Mouse (Mus musculus): ENCODE data around the gene Hoxb4.

Hoxb4 gene

GRCm38 (mm10) chr11:96333241-96334001 lies 15.4 kb downstream of the Hoxb4 start:
- DNase-seq (ENCODE audit: low read depth, low spot score): no peak

- DNase-seq (ENCODE audit: low read depth, low spot score): no peak
Observed at GRCm38 (mm10) chr11:96334002-96334364, 15.9 kb downstream of the Hoxb4 start.

GRCm38 (mm10) chr11:96334998-96335397 lies 16.9 kb downstream of the Hoxb4 start:
- no peak for DNase-seq (ENCODE audit: low read depth, low spot score)

DNA sequence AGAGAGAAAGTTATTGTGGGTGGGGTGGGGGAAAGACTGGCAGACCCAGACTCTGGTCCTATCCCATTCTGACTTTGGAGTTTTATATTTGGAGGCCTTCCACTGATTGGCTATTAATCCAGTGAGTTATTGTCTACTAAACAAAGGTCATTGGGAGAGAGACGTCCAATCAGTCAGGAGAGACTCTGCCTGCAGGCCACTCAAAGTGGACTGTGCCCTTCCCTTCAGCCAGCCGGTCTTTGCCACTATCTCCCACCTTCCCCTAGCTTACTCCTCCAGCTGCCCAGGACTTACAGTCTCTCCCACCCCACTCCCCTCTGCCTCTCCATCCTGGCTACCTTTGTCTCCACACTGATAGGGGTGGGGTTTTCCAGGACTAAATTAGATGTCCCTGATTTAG lies 18.5 kb downstream of the Hoxb4 start:
- DNase-seq (ENCODE audit: low read depth, low spot score): no peak

- DNase-seq (ENCODE audit: low read depth, low spot score): no peak
Observed at GRCm38 (mm10) chr11:96337026-96337425, 19.0 kb downstream of the Hoxb4 start.

DNA sequence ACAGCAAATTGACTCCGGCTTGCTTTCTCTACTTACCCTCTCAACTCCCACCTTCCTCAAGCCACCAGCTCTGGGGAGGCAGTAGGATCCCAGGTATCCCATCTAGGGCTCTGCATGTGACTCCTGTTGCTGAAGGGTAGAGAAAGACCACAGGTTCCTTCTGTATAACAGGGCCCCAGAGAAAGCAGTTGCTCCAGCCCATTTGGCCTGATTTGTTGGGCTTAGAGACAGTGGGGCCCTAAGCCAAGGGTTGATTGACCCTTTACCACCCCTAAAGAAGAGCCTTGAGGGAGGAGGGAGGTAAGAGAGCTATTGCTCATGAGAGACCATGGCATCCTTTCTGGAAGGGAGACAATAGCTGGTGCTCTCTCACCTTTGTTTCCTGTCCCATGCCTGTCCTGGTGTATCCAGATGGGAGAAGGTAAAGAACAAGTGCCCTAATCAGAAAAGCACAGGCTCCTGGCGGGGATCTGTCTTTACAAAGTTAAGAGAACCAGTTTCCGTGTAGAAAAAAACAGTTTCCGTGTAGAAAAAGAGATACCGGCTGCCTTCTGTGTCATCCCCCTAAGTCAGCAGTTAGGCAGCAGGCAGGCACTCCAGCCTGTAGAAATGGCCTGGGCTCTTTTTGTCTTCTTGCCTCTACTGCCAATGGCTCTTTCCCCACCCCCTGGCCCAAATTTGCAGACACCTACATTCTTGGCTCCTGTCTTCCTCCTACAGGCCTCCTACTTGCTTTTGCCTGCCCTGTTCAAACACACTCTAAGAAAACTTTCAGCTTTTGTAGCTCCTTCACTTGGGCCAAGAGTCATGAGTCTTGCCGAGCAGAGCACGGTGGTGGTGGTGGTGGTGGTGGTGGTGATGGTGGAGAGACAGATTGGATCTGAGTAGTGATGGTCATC lies 21.1 kb downstream of the Hoxb4 start:
- no peak for DNase-seq (ENCODE audit: low read depth, low spot score)

DNA sequence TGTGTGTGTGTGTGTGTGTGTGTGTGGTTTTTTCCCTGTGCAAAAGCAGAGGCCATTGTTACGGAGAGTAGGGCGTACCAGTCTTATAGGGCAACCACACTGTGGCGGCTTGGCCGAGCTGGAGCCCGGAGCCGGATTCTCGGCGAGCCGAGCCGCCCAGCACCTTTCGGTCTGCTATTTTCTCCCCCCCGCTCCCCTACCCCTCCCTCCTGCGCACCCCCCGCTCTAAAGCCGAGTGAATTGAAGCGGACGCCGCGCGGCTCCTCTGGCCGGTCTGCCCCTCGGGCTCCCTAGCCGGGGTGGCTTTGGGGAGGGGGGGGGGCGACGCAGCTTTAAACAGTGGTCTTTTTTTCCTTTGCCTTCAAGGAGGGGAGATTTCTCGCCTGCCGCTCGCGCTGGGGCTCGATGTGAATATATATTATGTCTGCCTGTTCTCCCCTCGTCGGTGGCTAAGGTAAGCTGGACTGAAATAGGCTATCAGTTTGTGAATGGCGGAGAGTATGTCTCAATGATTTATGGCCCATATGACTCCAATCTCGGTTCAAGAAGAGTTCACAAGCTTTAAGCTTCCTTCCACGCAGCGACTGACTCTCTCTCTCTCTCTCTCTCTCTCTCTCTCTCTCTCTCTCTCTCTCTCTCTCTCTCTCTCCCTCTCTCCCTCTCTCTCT lies 22.8 kb downstream of the Hoxb4 start:
- no peak for DNase-seq (ENCODE audit: low read depth, low spot score)

- DNase-seq (ENCODE audit: low read depth, low spot score): peak; percentile 15
Observed at GRCm38 (mm10) chr11:96341701-96342575, 23.9 kb downstream of the Hoxb4 start.

- no peak for DNase-seq (ENCODE audit: low read depth, low spot score)
Observed at GRCm38 (mm10) chr11:96342576-96342930, 24.5 kb downstream of the Hoxb4 start.

DNA sequence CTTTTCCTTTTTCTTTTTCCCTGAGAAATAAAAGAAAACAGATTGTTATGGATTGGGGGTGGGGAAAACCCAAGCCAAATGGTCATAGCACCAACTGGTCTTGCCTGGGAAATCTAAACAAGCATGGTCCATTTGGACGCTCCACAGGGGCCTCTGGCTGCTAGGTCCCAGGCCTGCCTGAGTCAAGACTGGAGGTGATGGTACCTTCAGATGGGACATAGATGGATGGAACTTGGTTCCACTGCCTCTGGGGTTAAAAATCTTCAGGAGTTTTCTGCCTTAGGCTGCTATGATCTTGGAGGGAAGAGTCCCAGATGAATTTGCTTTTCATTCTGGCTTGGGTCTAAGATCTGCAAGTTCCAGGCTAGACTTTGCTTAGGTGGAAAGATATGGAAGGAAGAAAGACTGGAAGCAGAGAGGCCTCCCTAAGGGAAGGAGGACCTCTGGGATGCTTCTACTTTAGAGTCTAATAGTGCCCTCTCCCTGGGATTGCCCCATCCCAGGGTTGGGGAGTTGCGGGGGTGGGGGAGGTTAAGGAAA lies 25.2 kb downstream of the Hoxb4 start:
- no peak for DNase-seq (ENCODE audit: low read depth, low spot score)

DNA sequence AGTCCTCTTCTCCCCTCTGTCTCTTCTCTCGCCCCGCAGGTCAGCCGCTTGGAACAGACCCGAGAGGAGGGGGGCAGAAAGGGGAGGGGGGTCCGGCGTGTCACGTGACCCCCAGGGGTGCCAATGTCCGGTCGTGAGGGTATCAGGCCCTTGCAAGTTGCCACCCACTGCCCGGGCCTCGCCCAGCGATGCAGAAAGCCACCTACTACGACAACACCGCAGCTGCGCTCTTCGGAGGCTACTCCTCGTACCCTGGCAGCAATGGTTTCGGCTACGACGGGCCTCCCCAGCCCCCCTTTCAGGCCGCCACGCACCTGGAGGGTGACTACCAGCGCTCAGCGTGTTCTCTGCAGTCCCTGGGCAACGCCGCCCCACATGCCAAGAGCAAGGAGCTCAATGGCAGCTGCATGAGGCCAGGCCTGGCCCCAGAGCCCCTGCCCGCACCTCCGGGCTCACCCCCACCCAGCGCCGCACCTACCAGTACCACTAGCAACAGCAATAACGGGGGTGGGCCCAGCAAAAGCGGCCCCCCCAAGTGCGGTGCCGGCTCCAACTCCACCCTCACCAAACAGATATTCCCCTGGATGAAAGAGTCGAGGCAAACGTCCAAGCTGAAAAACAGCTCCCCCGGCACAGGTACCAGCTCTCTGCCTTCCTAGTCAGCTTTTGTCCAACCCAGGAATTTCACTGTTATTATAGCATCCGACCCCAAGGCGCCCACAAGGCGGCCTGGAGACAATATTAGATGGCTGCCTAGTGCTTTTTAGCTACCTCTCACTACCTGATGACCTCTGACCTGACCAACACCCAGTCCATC lies 26.2 kb downstream of the Hoxb4 start:
- DNase-seq (ENCODE audit: low read depth, low spot score): no peak

DNA sequence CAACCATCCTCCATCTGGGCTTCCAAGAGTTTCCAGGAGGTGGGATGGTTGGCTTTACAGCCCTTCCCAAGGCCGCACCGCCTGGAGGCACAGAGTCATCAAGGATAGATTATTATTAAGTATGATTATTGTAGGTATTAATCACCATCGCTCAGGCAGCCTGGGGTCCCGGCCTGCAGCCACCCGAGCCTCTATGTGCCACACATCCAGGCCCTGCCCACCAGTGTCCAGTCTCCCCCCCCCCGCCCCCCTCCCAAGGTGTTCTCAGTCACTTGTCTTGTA lies 26.8 kb downstream of the Hoxb4 start:
- DNase-seq (ENCODE audit: low read depth, low spot score): no peak

GRCm38 (mm10) chr11:96345220-96345892 lies 27.3 kb downstream of the Hoxb4 start:
- DNase-seq (ENCODE audit: low read depth, low spot score): no peak

DNA sequence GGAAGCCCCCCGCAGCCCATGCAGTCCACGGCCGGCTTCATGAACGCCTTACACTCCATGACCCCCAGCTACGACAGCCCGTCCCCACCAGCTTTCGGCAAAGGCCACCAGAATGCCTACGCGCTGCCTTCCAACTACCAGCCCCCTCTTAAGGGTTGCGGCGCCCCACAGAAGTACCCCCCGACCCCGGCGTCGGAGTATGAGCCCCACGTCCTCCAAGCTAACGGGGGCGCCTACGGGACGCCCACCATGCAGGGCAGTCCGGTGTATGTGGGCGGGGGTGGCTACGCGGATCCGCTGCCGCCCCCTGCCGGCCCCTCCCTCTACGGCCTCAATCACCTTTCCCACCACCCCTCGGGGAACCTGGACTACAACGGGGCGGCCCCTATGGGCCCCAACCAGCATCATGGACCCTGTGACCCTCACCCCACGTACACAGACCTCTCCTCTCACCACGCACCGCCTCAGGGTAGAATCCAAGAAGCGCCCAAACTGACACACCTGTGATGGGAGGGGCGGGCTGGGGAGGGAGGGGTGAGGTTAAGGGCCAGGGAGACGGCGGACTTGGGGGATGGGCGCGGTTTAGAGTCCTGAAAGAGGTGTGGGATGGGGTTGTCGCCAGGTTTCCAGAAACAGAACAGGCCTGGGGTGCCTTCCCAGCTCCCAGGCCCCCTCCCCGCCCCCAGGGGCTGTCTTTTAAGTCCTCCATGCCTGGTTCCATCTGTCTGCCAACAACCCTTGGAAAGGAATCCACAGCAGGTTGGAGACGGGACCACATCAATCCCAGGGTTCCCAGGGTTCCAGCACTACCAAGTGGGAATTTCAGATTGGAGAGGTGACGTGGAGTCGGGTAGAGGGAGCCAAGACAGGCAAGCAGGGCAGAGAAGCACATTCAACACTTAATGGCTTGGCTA lies 28.1 kb downstream of the Hoxb4 start:
- DNase-seq (ENCODE audit: low read depth, low spot score): no peak

DNA sequence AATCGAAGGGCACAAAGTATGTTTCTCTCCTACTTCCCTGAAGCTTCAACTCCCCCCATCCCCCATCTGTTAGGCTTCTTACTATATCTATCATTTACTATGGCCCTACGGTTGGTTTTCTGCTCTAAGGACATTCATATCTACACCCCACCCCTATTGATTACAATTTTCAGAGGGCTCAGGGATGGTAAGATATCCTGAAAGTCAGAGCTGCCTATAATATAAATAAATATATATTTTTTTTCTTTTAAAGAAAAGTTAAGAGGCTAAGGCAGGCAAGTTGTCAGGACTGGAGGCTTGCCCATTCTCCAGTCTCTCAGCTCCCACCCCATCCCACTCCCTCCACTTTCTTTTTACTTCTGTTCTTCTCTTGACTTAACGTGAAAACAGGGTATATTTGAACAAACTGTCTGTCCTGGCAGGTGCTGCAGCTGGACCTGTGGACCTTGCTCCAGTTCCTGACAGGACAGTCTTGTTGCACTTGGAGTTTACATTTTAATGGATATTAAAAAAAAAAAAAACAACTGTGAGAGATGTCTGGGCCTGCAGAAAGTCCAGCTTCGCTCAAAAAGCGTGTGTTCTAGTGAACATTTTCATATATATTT lies 29.0 kb downstream of the Hoxb4 start:
- DNase-seq (ENCODE audit: low read depth, low spot score): no peak

DNA sequence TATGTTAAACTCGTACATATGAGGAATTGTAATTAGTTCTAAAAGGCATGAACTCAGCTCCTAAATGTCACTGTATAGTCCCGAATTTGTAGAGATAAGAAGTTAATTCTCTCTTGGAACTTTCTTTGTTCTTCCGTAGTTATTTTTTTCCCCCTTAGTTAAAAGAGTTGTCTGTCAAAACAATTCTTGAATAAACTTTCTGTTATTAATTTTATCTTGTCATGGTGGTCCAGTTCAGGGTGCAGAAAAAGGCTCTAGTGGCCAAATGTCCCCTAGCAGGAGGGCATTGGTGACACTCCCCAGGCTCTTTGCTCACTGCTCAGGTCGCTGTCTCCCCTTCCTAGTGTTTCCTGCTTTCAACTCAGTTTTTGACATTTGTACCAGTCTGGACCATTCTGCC lies 29.6 kb downstream of the Hoxb4 start:
- DNase-seq (ENCODE audit: low read depth, low spot score): no peak

DNA sequence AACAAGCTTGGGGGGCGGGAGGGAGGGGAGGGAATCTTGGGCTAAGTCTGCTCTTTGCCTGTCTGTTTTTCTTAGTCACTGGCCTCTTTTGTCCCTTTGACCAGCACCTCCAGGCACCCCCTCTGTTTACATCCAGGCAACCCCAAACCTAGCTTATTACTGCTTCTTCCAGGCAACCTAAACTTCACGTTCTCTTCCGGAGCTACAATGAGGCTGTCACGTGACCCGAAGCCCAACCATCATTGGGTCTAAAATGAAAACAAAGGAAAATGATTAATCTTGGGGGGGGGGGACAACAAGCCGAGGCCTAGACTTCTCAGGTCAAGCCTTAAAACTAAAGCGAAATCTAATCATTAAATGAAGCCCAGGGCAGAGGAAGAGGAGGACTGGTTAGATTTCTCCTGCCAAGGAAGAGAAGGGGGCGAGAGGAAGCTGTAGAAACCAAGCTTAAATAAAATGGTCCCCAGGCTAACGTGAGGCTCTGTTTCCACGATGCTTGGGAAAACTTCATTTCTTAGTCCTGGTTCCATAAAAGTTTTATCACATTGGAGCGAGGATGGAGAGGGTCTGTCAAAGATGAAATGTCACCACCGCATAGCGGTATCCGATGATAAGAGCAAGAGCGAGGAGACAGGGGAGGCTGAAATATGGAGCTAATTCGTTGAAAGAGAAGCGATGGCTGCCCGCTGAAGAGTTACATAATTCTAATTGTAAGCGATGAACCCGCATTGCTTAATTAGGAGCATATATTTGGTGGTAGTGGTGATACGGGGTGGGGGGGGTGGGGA lies 30.3 kb downstream of the Hoxb4 start:
- DNase-seq (ENCODE audit: low read depth, low spot score): no peak

DNA sequence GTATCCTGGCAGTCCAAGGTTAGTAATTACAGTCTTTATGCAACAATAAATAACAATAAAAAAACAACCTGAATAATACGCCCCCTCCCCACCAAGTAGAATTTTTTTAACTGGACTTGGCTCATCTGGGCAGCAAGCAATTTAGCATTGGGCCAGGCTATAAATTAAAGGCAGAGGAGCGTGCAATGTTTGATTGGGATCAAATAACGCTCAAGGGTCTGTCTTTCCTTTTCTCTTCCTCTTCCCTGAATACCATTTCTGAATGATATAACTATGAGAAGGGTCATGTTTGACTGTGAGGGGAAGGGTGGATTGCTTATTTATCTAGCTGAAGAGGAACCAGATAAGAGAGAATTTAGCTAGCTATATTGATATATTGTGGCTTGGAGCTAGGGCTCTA lies 30.9 kb downstream of the Hoxb4 start:
- no peak for DNase-seq (ENCODE audit: low read depth, low spot score)

Measured in CD4-positive, CD25-positive, alpha-beta regulatory T cell, adult 2 months (primary cell).